7 mouse cellular contexts compared by ENCODE assay signal in genomic region chr3:148343633-148344361, GRCm38 (mm10).
DNase-seq lines count a peak whose midpoint lies in the region; ATAC-seq lines count a peak whose summit lies in the region.

No protein-coding gene starts in this region.

- H3K4me3 ChIP-seq in brown adipose tissue, adult 24 weeks (ENCODE audit: insufficient read depth, low read depth, low read length): peak overlapping the region; percentile 26; the same call in 1 of the 2 replicates
- H3K4me3 ChIP-seq in midbrain, embryonic 13.5 days (replicated peaks): no peak overlapping the region

- no peaks in the 10 kb centered on the region for H3K9me3 ChIP-seq in midbrain, embryonic 13.5 days

- peaks cover 8% of the 10 kb centered on the region for H3K4me1 ChIP-seq in brown adipose tissue, adult 24 weeks (ENCODE audit: control insufficient read depth, insufficient read depth, insufficient read length, low read length)
- peaks cover 21% of the 10 kb centered on the region for H3K4me1 ChIP-seq in midbrain, embryonic 13.5 days (replicated peaks)

- intact Hi-C loops in heart, postnatal 36 days (cut with DNase I): loop anchor here (5.0 to 10.0 kb wide), 4 partner anchors 471 to 1101 kb away; no protein-coding TSS in a partner anchor
- intact Hi-C loops in left cerebral cortex, postnatal 10 days (cut with DNase I): no loop called here

- H3K36me3 ChIP-seq in midbrain, embryonic 13.5 days: no peaks in the 10 kb centered on the region

- peak; percentile 65; the same call in 1 of the 2 replicates for ATAC-seq in frontal cortex, adult (ENCODE audit: low TSS enrichment)
- peak; percentile 92 for ATAC-seq in midbrain, embryonic 13.5 days

- WGBS in midbrain, embryonic 13.5 days: under 1% methylated on average over 10 of the region's 10 CpGs

- H3K9ac ChIP-seq in midbrain, embryonic 13.5 days (replicated peaks): no peak overlapping the region

- peak overlapping the region; percentile 26; the same call in 1 of the 2 replicates for H3K4me2 ChIP-seq in midbrain, embryonic 13.5 days (replicated peaks)

- DNase-seq in R1 (ENCODE audit: low read depth, low spot score): peak; percentile 93
- DNase-seq in heart, postnatal 36 days: peak; percentile 75
- DNase-seq in left cerebral cortex, postnatal 10 days (ENCODE audit: extremely low spot score in 1 of 2, low spot score in 2 of 2): peak; percentile 16 to 87
- peak; percentile 46 for DNase-seq in testis, postnatal 14 days (ENCODE audit: low spot score)

- H3K27ac ChIP-seq in brown adipose tissue, adult 24 weeks (replicated peaks; ENCODE audit: low read depth, low read length): peak overlapping the region; percentile 64
- peak overlapping the region; percentile 72 for H3K27ac ChIP-seq in midbrain, embryonic 13.5 days

- H3K27me3 ChIP-seq in midbrain, embryonic 13.5 days: no peaks in the 10 kb centered on the region
